Mouse (Mus musculus) testis, adult 2 months (tissue): ENCODE data around the gene Sgpp1.

Experiments used
- CTCF ChIP-seq: fragments of 200-500 bp; IDR thresholded peaks from 2 replicates; pipeline ENCODE4 v1.5.1; 2012; ENCODE audit warnings: low read depth, mild to moderate bottlenecking, inconsistent platforms, low read length, moderate library complexity; ENCODE audit not compliant: control insufficient read depth, insufficient read depth, insufficient replicate concordance
- POLR2A ChIP-seq: fragments of 200-500 bp; IDR thresholded peaks from 2 replicates; pipeline ENCODE4 v1.6.1; 2012; ENCODE audit warnings: low read depth, mild to moderate bottlenecking, inconsistent platforms, low read length, moderate library complexity; ENCODE audit not compliant: control insufficient read depth

DNA sequence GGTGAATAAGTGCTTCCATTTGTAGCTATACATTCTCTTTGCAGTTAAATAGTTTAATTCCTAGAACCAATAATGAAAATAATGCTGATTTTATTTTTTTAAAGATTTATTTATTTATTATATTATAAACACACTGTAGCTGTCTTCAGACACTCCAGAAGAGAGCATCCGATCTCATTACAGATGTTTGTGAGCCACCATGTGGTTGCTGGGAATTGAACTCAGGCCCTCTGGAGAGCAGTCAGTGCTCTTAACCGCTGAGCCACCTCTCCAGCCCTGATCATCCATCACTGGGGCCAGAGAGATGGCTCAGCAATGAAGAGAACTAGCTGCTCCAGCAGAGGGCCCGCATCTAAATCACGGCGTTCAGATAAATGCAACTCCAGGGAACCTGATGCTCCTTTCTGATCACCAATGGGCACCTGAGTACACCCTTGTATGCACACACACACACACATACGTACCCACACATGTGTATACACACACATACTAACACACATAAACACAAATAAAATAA lies 3.5 kb downstream of the Sgpp1 start:
- TF ChIP-seq POLR2A (no peak), CTCF (no peak)
